23 mouse cellular contexts compared by ENCODE assay signal in genomic region chr4:109266744-109267143, GRCm38 (mm10). TPM values are rescaled to one million over a fixed set of nuclear protein-coding genes. Genes with fewer than 3 reads are reported as not detected.
A peak's percentile ranks its signal among the peaks of the same experiment; 100 is the strongest.
DNase-seq lines count a peak whose midpoint lies in the region; ATAC-seq lines count a peak whose summit lies in the region.
"Had no signal": no experiment of that assay in that cellular context is flagged by ENCODE, and none has a peak within 500 bp of the region (broad histone marks: within the 10 kb centered on the region; RNA-seq: fewer than 3 reads in every experiment).

No protein-coding gene starts in this region.

- no peaks in the 10 kb centered on the region for H3K4me1 ChIP-seq in heart, embryonic 11.5 days (ENCODE audit: control insufficient read depth, insufficient read depth, low read length)
- no peaks in the 10 kb centered on the region for H3K4me1 ChIP-seq in kidney, embryonic 14.5 days (ENCODE audit: control insufficient read depth, insufficient read depth, low read length)
- H3K4me1 ChIP-seq: embryonic facial prominence, embryonic 13.5 days; forebrain, embryonic 12.5 days; forebrain, embryonic 15.5 days; hindbrain, embryonic 12.5 days; hindbrain, embryonic 15.5 days had no signal

- WGBS in heart, embryonic 11.5 days (ENCODE audit: insufficient replicate concordance) = 78% methylated on average over 2 of the region's 2 CpGs
- WGBS in kidney, embryonic 14.5 days = 39% methylated on average over 2 of the region's 2 CpGs

- H3K9me3 ChIP-seq in heart, embryonic 11.5 days (replicated peaks; ENCODE audit: control insufficient read depth, low read length) = no peaks in the 10 kb centered on the region
- no peaks in the 10 kb centered on the region for H3K9me3 ChIP-seq in kidney, embryonic 14.5 days (ENCODE audit: control insufficient read depth, low read length)
- H3K9me3 ChIP-seq: embryonic facial prominence, embryonic 10.5 days; embryonic facial prominence, embryonic 13.5 days; forebrain, embryonic 12.5 days; forebrain, embryonic 15.5 days; heart, embryonic 10.5 days; hindbrain, embryonic 12.5 days; hindbrain, embryonic 15.5 days had no signal

- H3K27me3 ChIP-seq in heart, embryonic 11.5 days (ENCODE audit: control insufficient read depth, insufficient read depth, low read length) = no peaks in the 10 kb centered on the region
- H3K27me3 ChIP-seq in kidney, embryonic 14.5 days (ENCODE audit: control insufficient read depth, insufficient read depth, low read length) = no peaks in the 10 kb centered on the region
- H3K27me3 ChIP-seq: embryonic facial prominence, embryonic 13.5 days; forebrain, embryonic 12.5 days; forebrain, embryonic 15.5 days; hindbrain, embryonic 12.5 days; hindbrain, embryonic 15.5 days had no signal

- DNase-seq in heart, adult 11 months = peak; percentile 24
- DNase-seq in kidney, adult 8-10 months = peak; percentile 42 to 47
- peak; percentile 35 to 65 for DNase-seq in kidney, postnatal 36 days
- DNase-seq in kidney, postnatal 4 days = no peak
- DNase-seq: cerebellum, adult 11-12 months; cerebellum, adult 8-10 months; cerebellum, postnatal 10 days; cerebellum, postnatal 36 days; embryo, embryonic 11 days; gastrocnemius, postnatal 25 days; heart, adult 2 months had no signal

- ATAC-seq in heart, embryonic 11.5 days (replicated peaks; ENCODE audit: insufficient number of reproducible peaks, low FRiP score, low TSS enrichment) = no peak
- no peak for ATAC-seq in kidney, embryonic 14.5 days (ENCODE audit: low FRiP score, low TSS enrichment)
- ATAC-seq: activated CD4-positive, CD25-positive, alpha-beta regulatory T cell, adult 4 months; forebrain, embryonic 15.5 days had no signal

- no peak overlapping the region for H3K27ac ChIP-seq in heart, embryonic 11.5 days (ENCODE audit: low read depth, low read length)
- H3K27ac ChIP-seq in kidney, embryonic 14.5 days (ENCODE audit: low read depth, low read length) = no peak overlapping the region
- H3K27ac ChIP-seq: embryonic facial prominence, embryonic 10.5 days; embryonic facial prominence, embryonic 13.5 days; forebrain, embryonic 12.5 days; forebrain, embryonic 15.5 days; heart, adult 2 months; heart, embryonic 10.5 days; hindbrain, embryonic 12.5 days; hindbrain, embryonic 15.5 days had no signal

- H3K4me3 ChIP-seq in heart, embryonic 11.5 days (ENCODE audit: low read depth, low read length) = no peak overlapping the region
- no peak overlapping the region for H3K4me3 ChIP-seq in kidney, embryonic 14.5 days (ENCODE audit: low read length)
- H3K4me3 ChIP-seq: embryonic facial prominence, embryonic 10.5 days; embryonic facial prominence, embryonic 13.5 days; erythroblast, embryonic 14.5 days; forebrain, embryonic 12.5 days; forebrain, embryonic 15.5 days; heart, adult 2 months; heart, embryonic 10.5 days; hindbrain, embryonic 12.5 days; hindbrain, embryonic 15.5 days had no signal

- H3K9ac ChIP-seq in heart, embryonic 11.5 days (ENCODE audit: low read depth, low read length) = no peak overlapping the region
- H3K9ac ChIP-seq in kidney, embryonic 14.5 days (ENCODE audit: low read depth, low read length) = no peak overlapping the region
- H3K9ac ChIP-seq: embryonic facial prominence, embryonic 13.5 days; forebrain, embryonic 12.5 days; forebrain, embryonic 15.5 days; hindbrain, embryonic 12.5 days; hindbrain, embryonic 15.5 days had no signal

- no peak overlapping the region for H3K4me2 ChIP-seq in heart, embryonic 11.5 days
- no peak overlapping the region for H3K4me2 ChIP-seq in kidney, embryonic 14.5 days (replicated peaks; ENCODE audit: low read depth, low read length)
- H3K4me2 ChIP-seq: embryonic facial prominence, embryonic 13.5 days; forebrain, embryonic 12.5 days; forebrain, embryonic 15.5 days; hindbrain, embryonic 12.5 days; hindbrain, embryonic 15.5 days had no signal

- no peaks in the 10 kb centered on the region for H3K36me3 ChIP-seq in heart, embryonic 11.5 days (ENCODE audit: control insufficient read depth, insufficient read depth, low read length)
- H3K36me3 ChIP-seq in kidney, embryonic 14.5 days (ENCODE audit: control insufficient read depth, insufficient read depth, low read length) = no peaks in the 10 kb centered on the region
- H3K36me3 ChIP-seq: embryonic facial prominence, embryonic 10.5 days; embryonic facial prominence, embryonic 13.5 days; forebrain, embryonic 12.5 days; forebrain, embryonic 15.5 days; heart, embryonic 10.5 days; hindbrain, embryonic 12.5 days; hindbrain, embryonic 15.5 days had no signal

RNA-seq across cellular contexts. Expression of gene Eps15, which starts 13.3 kb away (rescaled TPM):
- 38.5 and 45.6 TPM in 2 replicates for polyA plus RNA-seq in heart, embryonic 11.5 days (2014; fragmentation: Nextera tagmentation; extraction: Ambion mirVana)
- 20.3 and 41.6 TPM in 2 replicates for polyA plus RNA-seq in kidney, embryonic 14.5 days (2014; fragmentation: Nextera tagmentation; extraction: Ambion mirVana)

RNA-seq across cellular contexts. Expression of gene Calr4, which starts 32.5 kb away (rescaled TPM):
- polyA plus RNA-seq in heart, embryonic 11.5 days (2014; fragmentation: Nextera tagmentation; extraction: Ambion mirVana) = 0.23 and 0.34 TPM in 2 replicates
- 0.45 and 0.60 TPM in 2 replicates for polyA plus RNA-seq in kidney, embryonic 14.5 days (2014; fragmentation: Nextera tagmentation; extraction: Ambion mirVana)
- polyA plus RNA-seq: activated CD4-positive, CD25-positive, alpha-beta regulatory T cell, adult 4 months; erythroblast, embryonic 14.5 days; forebrain, embryonic 12.5 days; heart, adult 2 months; heart, postnatal 0 days had no signal

Comparison
In these comparisons a context has a peak if more than half of its experiments do, and no peak if none do; other contexts are left out.
1. DNase-seq: peak in heart, adult 11 months (single experiment), kidney, adult 8-10 months (2 of 2) and kidney, postnatal 36 days (2 of 2); none in kidney, postnatal 4 days (0 of 2).